Mouse (Mus musculus) MEL (cell line): Measurements from ENCODE around the gene Msl2.

Experiments
- CHD1 ChIP-seq: IDR thresholded peaks from 2 replicates; pipeline ENCODE4 v1.6.1; 2012; ENCODE audit warnings: low read depth, mild to moderate bottlenecking, inconsistent platforms, low read length, improper control_type of control experiment
- CHD2 ChIP-seq: IDR thresholded peaks from 2 replicates; pipeline ENCODE4 v1.6.1; 2011; ENCODE audit warnings: low read length, improper control_type of control experiment
- CTCF ChIP-seq, 3 experiments: IDR thresholded peaks in 2 of 3; conservative IDR thresholded peaks in 1 of 3; 2 replicates each; pipeline ENCODE4 v1.5.1; 2011 to 2012; ENCODE audit warnings: low read length in 3 of 3, low read depth in 2 of 3, mild to moderate bottlenecking in 2 of 3, improper control_type of control experiment in 1 of 3, inconsistent platforms in 1 of 3, mixed read lengths in 1 of 3, moderate library complexity in 1 of 3; ENCODE audit not compliant: control insufficient read depth in 1 of 3, insufficient read depth in 1 of 3, poor library complexity in 1 of 3, severe bottlenecking in 1 of 3
- EP300 ChIP-seq, 2 experiments: IDR thresholded peaks; 2 replicates each; pipeline ENCODE4 v1.6.1; 2011; ENCODE audit warnings: improper control_type of control experiment in 2 of 2, low read length in 2 of 2, low read depth in 1 of 2, mild to moderate bottlenecking in 1 of 2
- MEF2A ChIP-seq: IDR thresholded peaks from 2 replicates; pipeline ENCODE4 v1.6.1; 2014; ENCODE audit warnings: low read depth, mild to moderate bottlenecking, inconsistent platforms, low read length, improper control_type of control experiment; ENCODE audit not compliant: poor library complexity, insufficient replicate concordance, severe bottlenecking; ENCODE audit errors: extremely low read depth
- MYB ChIP-seq: IDR thresholded peaks from 2 replicates; pipeline ENCODE4 v1.6.1; 2011; ENCODE audit warnings: mild to moderate bottlenecking, low read depth, low read length, improper control_type of control experiment
- POLR2A ChIP-seq, 2 experiments: IDR thresholded peaks; 2 replicates each; pipeline ENCODE4 v1.6.1; 2011 to 2012; ENCODE audit warnings: low read length in 2 of 2, mild to moderate bottlenecking in 2 of 2, control low read depth in 1 of 2, improper control_type of control experiment in 1 of 2, low read depth in 1 of 2, moderate library complexity in 1 of 2; ENCODE audit not compliant: control insufficient read depth in 1 of 2, insufficient read depth in 1 of 2, poor library complexity in 1 of 2
- POLR2AphosphoS2 ChIP-seq: IDR thresholded peaks from 2 replicates; pipeline ENCODE4 v1.6.1; 2011; ENCODE audit warnings: low read length, improper control_type of control experiment
- POLR2AphosphoS5 ChIP-seq: IDR thresholded peaks from 2 replicates; pipeline ENCODE4 v1.6.1; 2012; ENCODE audit warnings: low read depth, borderline replicate concordance, mild to moderate bottlenecking, inconsistent platforms, low read length, moderate library complexity, mixed read lengths
- RAD21 ChIP-seq: IDR thresholded peaks from 2 replicates; pipeline ENCODE4 v1.6.1; 2011; ENCODE audit warnings: mild to moderate bottlenecking, low read depth, low read length, improper control_type of control experiment
- RCOR1 ChIP-seq: IDR thresholded peaks from 2 replicates; pipeline ENCODE4 v1.6.1; 2012; ENCODE audit warnings: low read depth, mild to moderate bottlenecking, inconsistent platforms, low read length, improper control_type of control experiment
- ZNF384 ChIP-seq: IDR thresholded peaks from 2 replicates; pipeline ENCODE4 v1.6.1; 2012; ENCODE audit warnings: low read depth, mild to moderate bottlenecking, inconsistent platforms, low read length, improper control_type of control experiment

DNA sequence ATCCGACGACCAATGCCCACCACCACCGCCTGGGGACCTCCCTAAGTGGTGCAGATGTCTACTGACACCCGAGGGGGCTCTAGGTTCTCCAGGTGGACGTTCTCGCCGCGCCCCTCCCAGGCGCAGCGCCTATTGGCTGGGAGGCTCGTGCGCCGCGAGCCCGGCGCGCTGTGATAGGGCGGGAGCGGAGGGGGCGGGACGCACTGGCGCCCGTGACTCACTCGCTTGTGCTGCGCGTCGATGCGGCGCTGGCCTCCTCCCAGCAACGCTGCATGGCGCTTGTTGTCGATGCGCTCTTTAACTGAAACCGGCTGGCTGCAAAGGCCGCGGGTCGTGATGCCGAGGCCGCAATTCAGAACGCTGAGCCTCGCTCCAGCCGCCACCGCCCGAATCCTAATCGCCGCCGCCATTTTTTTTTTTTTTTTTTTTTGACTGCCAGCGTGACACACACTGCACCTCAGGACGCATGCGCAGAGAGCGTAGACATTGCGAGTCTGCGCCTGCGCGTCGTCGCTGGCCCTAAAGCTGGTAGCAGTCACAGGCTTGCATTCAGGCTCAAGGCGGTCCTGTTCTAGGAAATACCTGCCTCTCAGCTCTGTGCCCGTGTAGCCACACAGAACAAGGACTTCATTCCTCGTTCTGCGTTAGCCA is 39.3 kb upstream of the Msl2 start, which contains the start of gene Pccb:
- peak in 1 of 3 experiments; percentile 5; a peak in 1 of 6 replicates for TF ChIP-seq CTCF (IDR thresholded peaks at IDR 0.05 in 2 of 3, conservative IDR thresholded peaks at IDR 0.05 in 1 of 3; ENCODE audit: control insufficient read depth in 1 of 3, insufficient read depth in 1 of 3, low read depth in 2 of 3, low read length in 3 of 3, poor library complexity in 1 of 3, severe bottlenecking in 1 of 3)
- TF ChIP-seq POLR2AphosphoS5 = peak; percentile 91; the same call in 1 of the 2 replicates
- no peak for TF ChIP-seq EP300 (IDR thresholded peaks at IDR 0.05; ENCODE audit: low read depth in 1 of 2, low read length in 2 of 2)
- no peak for TF ChIP-seq RCOR1
- peak; percentile 98 for TF ChIP-seq ZNF384
- no peak for TF ChIP-seq MEF2A
- no peak for TF ChIP-seq RAD21
- peak; percentile 86 to 94 for TF ChIP-seq POLR2A (IDR thresholded peaks at IDR 0.05; ENCODE audit: control insufficient read depth in 1 of 2, insufficient read depth in 1 of 2, low read depth in 1 of 2, low read length in 2 of 2, poor library complexity in 1 of 2)
- TF ChIP-seq CHD2 = no peak
- TF ChIP-seq CHD1 = no peak
- peak; percentile 78; the same call in 1 of the 2 replicates for TF ChIP-seq POLR2AphosphoS2
- TF ChIP-seq MYB = no peak
